Mouse (Mus musculus): ENCODE measurements around the gene Six3. TPM values are rescaled to one million over a fixed set of nuclear protein-coding genes. Genes with fewer than 3 reads are reported as not detected.

Gene Six3
- polyA plus RNA-seq, 1 experiment from 2014 or later, result not detected

DNA sequence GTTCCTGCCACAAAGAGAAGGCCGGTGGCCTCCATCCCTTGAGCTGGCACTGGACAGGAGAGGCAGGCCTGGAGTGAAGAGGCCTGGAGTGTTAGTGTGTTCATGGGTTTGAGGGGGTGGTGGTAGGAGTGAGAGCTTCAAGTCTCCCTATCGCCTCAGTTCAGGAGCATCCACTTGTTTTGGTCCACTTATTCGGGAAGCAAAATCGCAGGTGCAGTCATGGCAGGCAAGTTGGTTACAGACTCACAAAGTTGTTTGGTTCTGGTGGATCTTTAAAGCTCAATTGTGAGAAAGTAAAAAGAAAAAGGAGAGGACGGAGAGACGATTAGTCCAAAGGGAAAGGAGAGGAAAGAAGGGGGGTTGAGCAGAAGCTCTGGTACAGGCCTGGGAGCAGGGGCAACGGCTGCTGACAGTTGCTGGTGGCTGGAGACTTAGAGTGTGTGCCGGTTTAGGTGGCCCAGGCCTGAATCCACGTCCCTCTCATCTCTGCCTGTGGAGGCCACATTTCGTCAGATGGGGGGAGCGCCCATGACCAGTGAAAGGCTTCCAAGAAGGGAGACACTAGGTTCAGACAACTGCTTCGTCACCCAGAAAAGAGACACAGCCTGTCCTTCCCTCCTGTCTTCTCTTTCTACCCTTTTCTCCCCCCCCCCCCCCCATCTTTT lies 9.2 kb downstream of the Six3 start:
- H3K4me2 ChIP-seq (ENCODE audit: low read depth, low read length), result no peak overlapping the region
- H3K9ac ChIP-seq (ENCODE audit: low read length), result no peak overlapping the region
- no peaks in the 10 kb centered on the region for H3K36me3 ChIP-seq (ENCODE audit: control insufficient read depth, insufficient read depth)
- 11% methylated on average over 12 of the region's 12 CpGs for WGBS
- no peak for ATAC-seq (replicated peaks; ENCODE audit: extremely low read depth, insufficient read depth, low FRiP score)
- H3K4me1 ChIP-seq (ENCODE audit: control insufficient read depth, insufficient read depth, low read length), result peaks cover 17% of the 10 kb centered on the region
- H3K9me3 ChIP-seq (replicated peaks; ENCODE audit: control insufficient read depth, low read length), result no peaks in the 10 kb centered on the region
- H3K4me3 ChIP-seq (ENCODE audit: low read length), result no peak overlapping the region
- H3K27ac ChIP-seq (ENCODE audit: low read length), result no peak overlapping the region
- peaks cover 93% of the 10 kb centered on the region for H3K27me3 ChIP-seq (ENCODE audit: control insufficient read depth, insufficient read depth, low read length)

DNA sequence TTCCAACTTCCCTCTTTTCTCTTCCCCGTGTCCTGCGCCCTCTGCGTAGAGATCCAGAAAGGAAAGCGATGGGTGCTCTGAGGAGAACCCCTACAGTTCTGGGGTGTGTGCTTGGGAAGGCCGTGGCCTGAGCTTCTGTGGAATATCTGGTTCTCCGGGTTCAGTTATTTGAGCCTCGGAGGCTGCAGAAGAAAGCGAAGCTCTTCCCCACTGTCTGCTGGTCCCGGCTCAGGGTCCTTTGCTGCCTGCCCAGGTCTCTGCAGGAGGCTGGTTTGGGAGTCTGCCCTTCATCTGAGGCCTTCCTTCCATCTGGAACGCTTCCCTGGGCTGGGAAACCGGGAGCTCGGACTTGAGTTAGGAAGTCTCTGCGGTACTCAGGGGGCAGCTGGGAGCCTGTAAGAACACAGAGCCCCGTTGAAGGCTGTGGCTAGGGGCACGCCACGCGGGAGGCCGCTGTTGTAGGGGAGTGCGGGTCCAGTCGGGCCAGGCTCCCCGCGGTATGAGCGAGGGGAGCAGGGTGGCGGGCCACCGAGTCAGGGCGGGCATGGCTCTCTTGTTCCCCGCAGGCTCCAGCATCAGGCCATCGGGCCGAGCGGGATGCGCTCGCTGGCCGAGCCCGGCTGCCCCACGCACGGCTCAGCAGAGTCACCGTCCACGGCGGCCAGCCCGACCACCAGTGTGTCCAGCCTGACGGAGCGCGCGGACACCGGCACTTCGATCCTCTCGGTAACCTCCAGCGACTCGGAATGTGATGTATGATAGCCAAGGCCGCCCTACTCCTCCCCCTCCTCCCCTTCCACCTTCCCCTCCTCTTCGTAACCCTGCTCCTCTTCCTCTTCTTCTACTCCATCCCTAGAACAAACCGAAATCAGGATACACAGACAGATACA lies 10.0 kb downstream of the Six3 start:
- Histone ChIP-seq H3K9me3 (replicated peaks; ENCODE audit: control insufficient read depth, low read length) (no peaks in the 10 kb centered on the region), H3K36me3 (ENCODE audit: control insufficient read depth, insufficient read depth) (no peaks in the 10 kb centered on the region), H3K4me1 (ENCODE audit: control insufficient read depth, insufficient read depth, low read length) (peaks cover 12% of the 10 kb centered on the region), H3K27me3 (ENCODE audit: control insufficient read depth, insufficient read depth, low read length) (peaks cover 93% of the 10 kb centered on the region), H3K4me2 (ENCODE audit: low read depth, low read length) (no peak overlapping the region), H3K27ac (ENCODE audit: low read length) (no peak overlapping the region), H3K4me3 (ENCODE audit: low read length) (no peak overlapping the region), H3K9ac (ENCODE audit: low read length) (no peak overlapping the region)
- no peak for ATAC-seq (replicated peaks; ENCODE audit: extremely low read depth, insufficient read depth, low FRiP score)
- WGBS, result 2% methylated on average over 52 of the region's 52 CpGs

DNA sequence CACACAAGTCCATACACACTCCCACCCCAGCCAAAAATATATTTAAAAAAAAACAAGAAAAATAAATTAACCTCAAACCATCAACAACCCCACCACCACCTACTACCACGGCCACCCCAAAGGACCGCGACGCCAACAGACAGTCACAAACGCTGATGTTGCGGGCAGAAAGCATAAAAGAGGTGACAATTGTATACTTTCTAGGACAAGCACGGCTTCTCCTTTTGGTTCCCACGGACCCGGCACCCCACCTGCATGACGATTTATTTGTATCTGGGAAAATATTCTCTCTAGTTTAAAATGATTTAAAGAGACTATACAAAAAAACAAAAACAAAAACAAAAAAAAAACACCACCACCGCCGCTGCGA lies 10.6 kb downstream of the Six3 start:
- Histone ChIP-seq H3K9me3 (replicated peaks; ENCODE audit: control insufficient read depth, low read length) (no peaks in the 10 kb centered on the region), H3K27ac (ENCODE audit: low read length) (no peak overlapping the region), H3K4me2 (ENCODE audit: low read depth, low read length) (no peak overlapping the region), H3K9ac (ENCODE audit: low read length) (no peak overlapping the region), H3K4me3 (ENCODE audit: low read length) (no peak overlapping the region), H3K27me3 (ENCODE audit: control insufficient read depth, insufficient read depth, low read length) (peaks cover 93% of the 10 kb centered on the region), H3K36me3 (ENCODE audit: control insufficient read depth, insufficient read depth) (no peaks in the 10 kb centered on the region), H3K4me1 (ENCODE audit: control insufficient read depth, insufficient read depth, low read length) (peaks cover 12% of the 10 kb centered on the region)
- no peak for ATAC-seq (replicated peaks; ENCODE audit: extremely low read depth, insufficient read depth, low FRiP score)
- 4% methylated on average over 13 of the region's 13 CpGs for WGBS

DNA sequence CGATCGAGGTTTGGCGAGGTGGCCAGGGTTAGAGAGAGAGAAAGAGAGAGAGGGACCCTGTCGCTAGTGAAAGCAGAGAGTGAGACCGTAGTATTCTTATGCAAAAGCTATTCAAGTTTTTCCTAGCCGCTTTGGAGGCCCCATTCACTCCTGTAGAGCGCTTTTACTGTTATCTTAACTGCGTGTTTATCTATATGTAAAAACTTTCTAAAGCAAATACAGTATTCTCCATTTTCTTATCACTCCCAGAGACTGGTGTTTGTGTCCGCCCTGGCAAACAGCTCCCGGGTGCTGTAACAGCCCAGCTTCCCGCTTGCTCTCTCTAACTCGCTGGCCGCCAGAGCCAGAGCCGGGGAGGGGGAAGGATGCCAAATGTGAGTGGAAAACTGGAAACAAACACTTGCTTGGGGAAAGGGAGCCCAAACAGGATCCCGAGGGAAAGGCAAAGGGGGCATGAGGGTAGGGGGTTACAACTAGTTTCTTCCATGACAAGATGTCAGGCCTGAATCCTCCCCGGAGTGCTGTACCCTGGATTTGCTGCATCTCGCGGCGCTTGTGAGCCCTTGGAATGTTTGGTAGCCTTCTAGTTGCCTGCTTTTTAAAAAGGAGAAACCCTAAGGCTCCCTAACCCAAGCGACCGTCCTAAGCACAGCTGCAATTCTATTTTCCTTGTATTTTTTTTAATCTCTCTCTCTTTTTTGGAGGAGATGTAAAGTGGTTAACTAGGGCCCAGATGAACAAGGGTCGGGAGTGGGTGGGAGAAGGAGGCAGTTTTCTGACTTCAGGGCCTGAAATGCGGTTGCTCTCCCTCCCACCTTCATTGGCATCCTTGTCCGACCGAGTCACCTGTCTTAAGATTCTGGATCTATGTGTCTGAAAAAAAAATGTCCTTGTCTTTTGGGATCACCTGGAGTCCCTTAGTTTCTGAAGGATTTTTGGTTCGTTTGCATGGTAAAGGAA lies 11.9 kb downstream of the Six3 start:
- H3K9ac ChIP-seq (ENCODE audit: low read length), result no peak overlapping the region
- 3% methylated on average over 26 of the region's 26 CpGs for WGBS
- no peak overlapping the region for H3K4me2 ChIP-seq (ENCODE audit: low read depth, low read length)

DNA sequence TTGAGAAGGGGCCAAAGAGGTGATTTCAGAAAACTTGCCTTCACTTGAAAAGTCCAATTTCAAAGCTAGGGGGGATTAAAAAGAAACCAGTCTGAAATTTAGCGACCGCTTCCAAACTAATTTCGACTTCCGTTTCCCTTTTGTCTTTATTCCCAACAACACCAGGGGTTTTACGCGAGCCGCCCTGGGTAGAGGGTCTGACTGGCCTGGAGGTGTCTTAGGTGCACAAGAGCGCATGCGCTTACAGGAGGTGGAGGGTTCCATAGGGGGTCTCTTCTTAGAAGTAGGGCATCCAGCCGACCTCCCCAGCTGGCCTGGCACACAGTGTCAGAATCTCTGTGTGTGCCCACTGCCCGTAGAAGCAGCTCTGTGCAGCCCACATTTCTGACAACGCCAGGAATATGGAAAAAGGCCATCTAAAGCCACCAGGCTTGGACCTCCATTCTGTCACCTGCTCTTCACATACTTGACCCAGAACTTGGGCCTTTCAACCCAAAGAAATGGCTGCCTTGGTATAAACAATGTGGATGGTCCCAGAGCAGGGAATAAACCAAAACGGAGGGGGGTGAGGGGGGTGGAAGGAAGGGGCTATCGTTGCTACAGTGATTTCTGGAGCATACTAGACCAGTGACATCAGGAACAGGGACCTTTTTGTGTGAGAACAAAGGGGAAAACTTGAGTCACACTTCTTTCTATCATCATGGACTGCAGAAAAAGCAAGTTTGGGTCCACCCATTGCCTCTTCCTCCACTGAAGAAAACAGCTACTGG lies 12.9 kb downstream of the Six3 start:
- Histone ChIP-seq H3K27ac (ENCODE audit: low read length) (no peak overlapping the region), H3K4me3 (ENCODE audit: low read length) (no peak overlapping the region), H3K27me3 (ENCODE audit: control insufficient read depth, insufficient read depth, low read length) (peaks cover 93% of the 10 kb centered on the region), H3K4me1 (ENCODE audit: control insufficient read depth, insufficient read depth, low read length) (peaks cover 5% of the 10 kb centered on the region), H3K4me2 (ENCODE audit: low read depth, low read length) (no peak overlapping the region), H3K9ac (ENCODE audit: low read length) (no peak overlapping the region), H3K36me3 (ENCODE audit: control insufficient read depth, insufficient read depth) (no peaks in the 10 kb centered on the region), H3K9me3 (replicated peaks; ENCODE audit: control insufficient read depth, low read length) (no peaks in the 10 kb centered on the region)
- no peak for ATAC-seq (replicated peaks; ENCODE audit: extremely low read depth, insufficient read depth, low FRiP score)
- WGBS, result 4% methylated on average over 14 of the region's 14 CpGs

More for the DNA sequence above, 11.9 kb downstream of the Six3 start:
- ATAC-seq (replicated peaks; ENCODE audit: extremely low read depth, insufficient read depth, low FRiP score), result no peak
- Histone ChIP-seq H3K9me3 (replicated peaks; ENCODE audit: control insufficient read depth, low read length) (no peaks in the 10 kb centered on the region), H3K36me3 (ENCODE audit: control insufficient read depth, insufficient read depth) (no peaks in the 10 kb centered on the region), H3K27me3 (ENCODE audit: control insufficient read depth, insufficient read depth, low read length) (peaks cover 93% of the 10 kb centered on the region), H3K4me3 (ENCODE audit: low read length) (no peak overlapping the region), H3K4me1 (ENCODE audit: control insufficient read depth, insufficient read depth, low read length) (peaks cover 12% of the 10 kb centered on the region), H3K27ac (ENCODE audit: low read length) (no peak overlapping the region)

DNA sequence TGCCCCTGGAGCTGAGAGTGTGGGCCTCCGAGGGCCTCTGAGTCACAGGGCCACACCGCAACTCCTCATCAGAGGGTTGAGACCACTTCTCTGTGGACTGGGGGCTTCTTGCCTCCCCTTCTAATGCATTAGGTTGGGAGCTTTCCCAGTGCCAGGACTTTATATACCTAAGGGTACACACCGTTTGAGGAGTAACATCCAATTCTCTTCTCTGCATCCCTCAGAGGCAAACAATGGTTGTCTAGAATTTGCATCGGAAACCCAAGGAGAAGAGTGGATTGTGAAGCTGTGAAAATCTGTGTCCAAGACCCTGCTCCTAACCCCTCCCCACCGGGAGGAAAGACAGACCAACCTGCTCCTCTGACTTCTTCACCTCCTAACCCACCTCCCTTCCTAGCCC lies 14.3 kb downstream of the Six3 start:
- no peak overlapping the region for H3K4me3 ChIP-seq (ENCODE audit: low read length)
- no peak overlapping the region for H3K27ac ChIP-seq (ENCODE audit: low read length)
- peaks cover 93% of the 10 kb centered on the region for H3K27me3 ChIP-seq (ENCODE audit: control insufficient read depth, insufficient read depth, low read length)
- no peak overlapping the region for H3K4me2 ChIP-seq (ENCODE audit: low read depth, low read length)
- no peak overlapping the region for H3K9ac ChIP-seq (ENCODE audit: low read length)
- H3K36me3 ChIP-seq (ENCODE audit: control insufficient read depth, insufficient read depth), result no peaks in the 10 kb centered on the region
- WGBS, result 34% methylated on average over 5 of the region's 5 CpGs
- ATAC-seq (replicated peaks; ENCODE audit: extremely low read depth, insufficient read depth, low FRiP score), result no peak
- no peaks in the 10 kb centered on the region for H3K4me1 ChIP-seq (ENCODE audit: control insufficient read depth, insufficient read depth, low read length)
- H3K9me3 ChIP-seq (replicated peaks; ENCODE audit: control insufficient read depth, low read length), result no peaks in the 10 kb centered on the region

DNA sequence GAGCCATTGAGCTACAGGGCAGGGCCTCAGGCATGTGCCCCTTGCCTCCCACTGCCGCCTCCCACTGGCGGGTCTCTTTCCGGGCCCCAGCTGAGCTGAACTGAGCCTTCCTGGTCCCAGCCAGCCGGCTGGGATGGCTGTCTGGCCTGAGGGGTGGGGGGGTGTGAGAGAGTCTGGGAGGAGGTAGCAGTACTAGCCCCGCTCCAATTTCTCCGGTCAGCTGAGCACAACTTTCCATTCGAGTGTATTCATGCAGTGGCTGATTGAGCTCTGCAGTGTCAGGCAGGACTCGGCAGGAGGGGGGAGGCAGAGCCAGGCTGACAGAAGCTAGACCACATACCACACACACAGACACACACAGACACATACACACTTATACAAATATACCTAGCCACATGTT lies 15.4 kb downstream of the Six3 start:
- Histone ChIP-seq H3K27me3 (ENCODE audit: control insufficient read depth, insufficient read depth, low read length) (peaks cover 88% of the 10 kb centered on the region), H3K4me3 (ENCODE audit: low read length) (no peak overlapping the region), H3K27ac (ENCODE audit: low read length) (no peak overlapping the region), H3K4me2 (ENCODE audit: low read depth, low read length) (no peak overlapping the region), H3K36me3 (ENCODE audit: control insufficient read depth, insufficient read depth) (no peaks in the 10 kb centered on the region), H3K9me3 (replicated peaks; ENCODE audit: control insufficient read depth, low read length) (no peaks in the 10 kb centered on the region), H3K4me1 (ENCODE audit: control insufficient read depth, insufficient read depth, low read length) (no peaks in the 10 kb centered on the region), H3K9ac (ENCODE audit: low read length) (no peak overlapping the region)
- 12% methylated on average over 8 of the region's 8 CpGs for WGBS
- no peak for ATAC-seq (replicated peaks; ENCODE audit: extremely low read depth, insufficient read depth, low FRiP score)

DNA sequence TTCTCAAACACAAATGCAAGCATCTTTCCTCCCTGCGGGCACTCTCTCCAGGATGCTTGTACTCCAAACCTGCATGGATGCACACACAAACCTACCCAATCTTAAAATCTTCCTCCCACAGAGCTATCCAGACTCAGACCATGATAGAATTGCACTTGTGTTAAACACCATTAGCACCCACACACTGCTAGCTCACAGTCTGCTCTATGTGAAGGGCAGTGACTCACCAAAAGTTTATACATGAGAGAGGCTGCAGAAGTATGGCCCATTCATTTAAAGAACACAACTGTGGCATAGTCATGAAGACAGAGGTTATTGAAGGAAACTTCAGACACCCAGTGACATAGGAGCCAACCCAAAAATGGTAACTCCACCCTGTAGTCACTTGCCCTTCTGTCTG lies 16.0 kb downstream of the Six3 start:
- H3K27ac ChIP-seq (ENCODE audit: low read length), result no peak overlapping the region
- no peaks in the 10 kb centered on the region for H3K9me3 ChIP-seq (replicated peaks; ENCODE audit: control insufficient read depth, low read length)
- WGBS, result 77% methylated on average over 1 of the region's 1 CpGs
- no peaks in the 10 kb centered on the region for H3K36me3 ChIP-seq (ENCODE audit: control insufficient read depth, insufficient read depth)
- ATAC-seq (replicated peaks; ENCODE audit: extremely low read depth, insufficient read depth, low FRiP score), result no peak
- H3K4me2 ChIP-seq (ENCODE audit: low read depth, low read length), result no peak overlapping the region
- no peak overlapping the region for H3K9ac ChIP-seq (ENCODE audit: low read length)
- H3K27me3 ChIP-seq (ENCODE audit: control insufficient read depth, insufficient read depth, low read length), result peaks cover 91% of the 10 kb centered on the region
- no peaks in the 10 kb centered on the region for H3K4me1 ChIP-seq (ENCODE audit: control insufficient read depth, insufficient read depth, low read length)
- H3K4me3 ChIP-seq (ENCODE audit: low read length), result no peak overlapping the region
